7 mouse cellular contexts compared by ENCODE assay signal in the genomic region with DNA sequence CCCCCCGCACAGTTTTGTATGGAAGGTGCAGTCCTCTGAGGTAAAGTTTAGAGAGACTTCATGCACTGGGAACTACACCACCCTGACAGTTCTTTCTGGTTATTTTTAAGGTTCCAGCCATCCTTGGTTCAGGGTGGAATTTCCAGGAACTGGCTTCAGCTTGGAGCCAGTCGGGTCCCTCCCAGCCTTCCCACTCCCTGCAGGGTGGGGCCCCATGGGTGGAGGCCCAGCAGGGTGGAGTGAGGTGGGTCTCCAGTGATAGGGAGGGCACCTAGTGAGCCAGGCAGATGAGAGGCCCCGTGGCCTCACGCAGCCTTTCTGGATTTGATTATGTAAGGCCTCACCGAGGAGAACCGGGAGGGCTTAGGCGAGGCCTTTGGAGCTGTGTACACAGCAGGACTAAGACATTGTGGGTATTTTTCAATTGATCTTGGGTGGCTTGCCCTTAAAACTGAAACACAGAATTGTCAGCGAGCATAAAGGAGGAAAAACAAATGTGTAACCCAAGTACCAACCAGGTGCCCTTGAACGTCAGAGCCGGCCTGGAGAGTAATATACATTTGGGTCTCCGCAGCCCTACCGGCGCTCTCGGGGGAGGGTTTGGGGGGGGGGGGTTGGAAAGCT. TPM values are rescaled to one million over a fixed set of nuclear protein-coding genes. Genes with fewer than 3 reads are reported as not detected.
A peak's percentile ranks its signal among the peaks of the same experiment; 100 is the strongest.
DNase-seq lines count a peak whose midpoint lies in the region; ATAC-seq and TF ChIP-seq lines count a peak whose summit lies in the region.

No protein-coding gene starts in this region.

- H3K4me1 ChIP-seq in E14TG2a.4 (replicated peaks; ENCODE audit: low read depth, low read length) = peaks cover 84% of the 10 kb centered on the region
- H3K4me1 ChIP-seq in forebrain, embryonic 10.5 days = peaks cover 81% of the 10 kb centered on the region
- peaks cover 46% of the 10 kb centered on the region for H3K4me1 ChIP-seq in limb, embryonic 11.5 days (ENCODE audit: control insufficient read depth, insufficient read depth, low read length)
- peaks cover 50% of the 10 kb centered on the region for H3K4me1 ChIP-seq in midbrain, embryonic 13.5 days (replicated peaks)

- H3K9ac ChIP-seq in limb, embryonic 11.5 days (ENCODE audit: low read length) = peak overlapping the region; percentile 52
- H3K9ac ChIP-seq in midbrain, embryonic 13.5 days (replicated peaks) = peak overlapping the region; percentile 53; the same call in 1 of the 2 replicates

- H3K9me3 ChIP-seq in E14TG2a.4 (ENCODE audit: low read length) = no peaks in the 10 kb centered on the region
- no peaks in the 10 kb centered on the region; the same call in 1 of the 2 replicates for H3K9me3 ChIP-seq in forebrain, embryonic 10.5 days
- no peaks in the 10 kb centered on the region for H3K9me3 ChIP-seq in limb, embryonic 11.5 days (ENCODE audit: control insufficient read depth, low read length)
- no peaks in the 10 kb centered on the region for H3K9me3 ChIP-seq in midbrain, embryonic 13.5 days

- ATAC-seq in limb, embryonic 11.5 days (ENCODE audit: insufficient number of reproducible peaks, low FRiP score, low TSS enrichment, low read depth) = peak; percentile 48; the same call in 1 of the 2 replicates
- peak; percentile 35 for ATAC-seq in midbrain, embryonic 13.5 days

- H3K36me3 ChIP-seq in E14TG2a.4 (ENCODE audit: insufficient read depth, low read length) = peaks cover 61% of the 10 kb centered on the region
- H3K36me3 ChIP-seq in forebrain, embryonic 10.5 days (replicated peaks) = peaks cover 39% of the 10 kb centered on the region
- H3K36me3 ChIP-seq in limb, embryonic 11.5 days (ENCODE audit: control insufficient read depth, insufficient read depth, low read length) = peaks cover under 1% of the 10 kb centered on the region; the same call in 1 of the 2 replicates
- H3K36me3 ChIP-seq in midbrain, embryonic 13.5 days = no peaks in the 10 kb centered on the region

- no peaks in the 10 kb centered on the region for H3K27me3 ChIP-seq in E14TG2a.4 (ENCODE audit: insufficient read depth, low read length)
- no peaks in the 10 kb centered on the region for H3K27me3 ChIP-seq in forebrain, embryonic 10.5 days (ENCODE audit: poor library complexity, severe bottlenecking)
- no peaks in the 10 kb centered on the region for H3K27me3 ChIP-seq in limb, embryonic 11.5 days (ENCODE audit: control insufficient read depth, insufficient read depth, low read length)
- H3K27me3 ChIP-seq in midbrain, embryonic 13.5 days = no peaks in the 10 kb centered on the region

- peak overlapping the region; percentile 30; the same call in 1 of the 2 replicates for H3K4me2 ChIP-seq in limb, embryonic 11.5 days (ENCODE audit: low read depth, severe bottlenecking)
- H3K4me2 ChIP-seq in midbrain, embryonic 13.5 days (replicated peaks) = peak overlapping the region; percentile 36

- peak overlapping the region; percentile 78 for H3K4me3 ChIP-seq in E14TG2a.4 (replicated peaks; ENCODE audit: low read length)
- peak overlapping the region; percentile 42 for H3K4me3 ChIP-seq in forebrain, embryonic 10.5 days
- 0 out of 2 replicates have a peak overlapping the region, but pooled peaks have one; percentile 8 for H3K4me3 ChIP-seq in limb, embryonic 11.5 days (ENCODE audit: low read depth, low read length)
- H3K4me3 ChIP-seq in midbrain, embryonic 13.5 days (replicated peaks) = no peak overlapping the region; the same call in 1 of the 2 replicates

- peak overlapping the region; percentile 88 for H3K27ac ChIP-seq in forebrain, embryonic 10.5 days
- H3K27ac ChIP-seq in limb, embryonic 11.5 days (replicated peaks; ENCODE audit: low read depth, low read length) = peak overlapping the region; percentile 80
- H3K27ac ChIP-seq in midbrain, embryonic 13.5 days = peak overlapping the region; percentile 81

- TF ChIP-seq CTCF in E14TG2a.4 (conservative IDR thresholded peaks at IDR 0.05; ENCODE audit: low read length) = no peak

- WGBS in forebrain, embryonic 10.5 days = 3% methylated on average over 14 of the region's 14 CpGs
- 4% methylated on average over 14 of the region's 14 CpGs for WGBS in limb, embryonic 11.5 days
- WGBS in midbrain, embryonic 13.5 days = 2% methylated on average over 13 of the region's 14 CpGs

- peak; percentile 77 to 92 for DNase-seq in adrenal gland, adult (ENCODE audit: inconsistent age in 2 of 2, low spot score in 1 of 2)
- peak; percentile 49 for DNase-seq in forebrain, embryonic 10.5 days (ENCODE audit: extremely low spot score, low spot score)
- DNase-seq in heart, postnatal 4 days = peak; percentile 70
- DNase-seq in limb, embryonic 11.5 days (ENCODE audit: low spot score) = peak; percentile 47
- peak; percentile 61 for DNase-seq in thymus, postnatal 25 days

RNA-seq across cellular contexts. Expression of gene Klf3, which starts 8.4 kb away (rescaled TPM):
- polyA plus RNA-seq in forebrain, embryonic 10.5 days (2016; fragmentation: Nextera tagmentation; extraction: Ambion mirVana) = 43.0 and 50.0 TPM in 2 replicates
- total RNA-seq in heart, postnatal 4 days (2021) = 10 to 100 TPM; 73.2 to 76.3 TPM
- 38.6 and 43.6 TPM in 2 replicates for polyA plus RNA-seq in limb, embryonic 11.5 days (2014; fragmentation: Nextera tagmentation; extraction: Ambion mirVana)
- 19.2 and 26.0 TPM in 2 replicates for polyA plus RNA-seq in midbrain, embryonic 13.5 days (2015; fragmentation: Nextera tagmentation; extraction: Ambion mirVana)
